Mouse (Mus musculus) ES-Bruce4 (cell line): ENCODE data around the gene Vwa7.

Experiments
- CTCF ChIP-seq: IDR thresholded peaks from one replicate; pipeline ENCODE4 v1.8.1; 2011; ENCODE audit warnings: low read depth, low read length
- EP300 ChIP-seq: IDR thresholded peaks from 2 replicates; pipeline ENCODE4 v1.6.1; 2011; ENCODE audit warnings: low read depth, low read length; ENCODE audit not compliant: insufficient read depth

DNA sequence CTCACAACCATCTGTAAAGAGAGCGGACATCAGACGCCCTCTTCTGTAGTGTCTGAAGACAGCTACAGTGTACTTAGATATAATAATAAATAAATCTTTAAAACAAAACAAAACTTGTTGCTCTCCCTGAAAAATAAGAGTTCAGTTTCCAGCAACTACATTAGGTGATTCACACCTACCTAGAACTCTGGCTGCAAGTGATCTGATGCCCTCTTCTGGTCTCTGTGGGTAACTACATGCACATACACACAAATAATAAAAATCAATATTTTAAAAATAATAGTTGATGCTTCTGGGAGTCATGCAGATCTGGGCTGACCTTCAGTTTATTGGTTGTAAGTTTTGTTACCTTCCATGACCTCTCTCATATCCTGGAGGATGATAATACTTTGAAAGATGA is 32.2 kb upstream of the Vwa7 start:
- TF ChIP-seq CTCF (no peak), EP300 (no peak)
